Mouse (Mus musculus) frontal cortex, adult 2 months (tissue): ENCODE results near the gene Mgat2. TPM values are rescaled to one million over a fixed set of nuclear protein-coding genes. Genes with fewer than 3 reads are reported as not detected.

Source experiments
- DNase-seq, 2 experiments: peaks; one replicate each; pipeline ENCODE4 v3.0.0; 2022; ENCODE audit warnings: low spot score in 1 of 2; ENCODE audit errors: extremely low spot score in 1 of 2
- polyA plus RNA-seq: library from polyadenylated mRNA; depleted of rRNA; stranded (reverse); fragments of >200 nt; gene quantifications from 2 replicates; pipeline ENCODE4 v1.2.3, GENCODE M21; 2012; rRNA removed

Mgat2 gene
- polyA plus RNA-seq, 1 experiment: 15.7 TPM

GRCm38 (mm10) chr12:69210056-69210979, 26.4 kb downstream of the Mgat2 start:
- DNase-seq: no peak

GRCm38 (mm10) chr12:69211057-69211456, 27.1 kb downstream of the Mgat2 start:
- DNase-seq: no peak

- no peak for DNase-seq
Measured at GRCm38 (mm10) chr12:69213186-69213777, 29.3 kb downstream of the Mgat2 start.

- DNase-seq: no peak
Measured at GRCm38 (mm10) chr12:69214393-69214792, 30.4 kb downstream of the Mgat2 start.

- peak; percentile 35 to 76 for DNase-seq
Measured at GRCm38 (mm10) chr12:69215000-69215785, 31.2 kb downstream of the Mgat2 start.

- DNase-seq: no peak
Measured at GRCm38 (mm10) chr12:69216587-69216986, 32.6 kb downstream of the Mgat2 start.

GRCm38 (mm10) chr12:69220613-69221277, 36.8 kb downstream of the Mgat2 start:
- no peak for DNase-seq

- DNase-seq: peak; percentile 32 to 88
Measured at GRCm38 (mm10) chr12:69227776-69228466, 44.0 kb downstream of the Mgat2 start, which contains the start of gene Pole2. Gene Pole2 (minus strand): TSS chr12:69228195.

GRCm38 (mm10) chr12:69229251-69229650, 45.3 kb downstream of the Mgat2 start:
- no peak for DNase-seq

GRCm38 (mm10) chr12:69235782-69236181, 51.8 kb downstream of the Mgat2 start:
- DNase-seq: no peak

Other genes starting within 250 kb of the Mgat2 start
- gene Rps29, start 25.0 kb upstream of the Mgat2 start, polyA plus RNA-seq: 1,265 and 1,574 TPM in 2 replicates
- 0.06 and 0.56 TPM in 2 replicates for gene Lrr1, start 15.3 kb upstream of the Mgat2 start, polyA plus RNA-seq
- gene Rpl36al, start 74 bp upstream of the Mgat2 start, polyA plus RNA-seq: 304 and 313 TPM in 2 replicates
- 1.1 and 1.2 TPM in 2 replicates for gene Gm49383, start 12.9 kb downstream of the Mgat2 start, polyA plus RNA-seq
- gene Dnaaf2, start 14.3 kb downstream of the Mgat2 start, polyA plus RNA-seq: 2.0 and 2.2 TPM in 2 replicates
- 2.2 and 2.5 TPM in 2 replicates for gene Gm49384, start 20.1 kb downstream of the Mgat2 start, polyA plus RNA-seq
- 1.6 and 2.0 TPM in 2 replicates for gene Pole2, start 44.0 kb downstream of the Mgat2 start, polyA plus RNA-seq
- 20.9 and 23.6 TPM in 2 replicates for gene Klhdc1, start 57.0 kb downstream of the Mgat2 start, polyA plus RNA-seq
- gene Klhdc2, start 112.5 kb downstream of the Mgat2 start, polyA plus RNA-seq: 121 and 127 TPM in 2 replicates
- gene Nemf, start 173.0 kb downstream of the Mgat2 start, polyA plus RNA-seq: 38.2 and 45.4 TPM in 2 replicates
- 46.3 and 48.8 TPM in 2 replicates for gene Arf6, start 188.0 kb downstream of the Mgat2 start, polyA plus RNA-seq
- gene Gm9887, start 188.3 kb downstream of the Mgat2 start, polyA plus RNA-seq: 0.27 and 0.50 TPM in 2 replicates